Mouse (Mus musculus) testis, adult 2 months (tissue): ENCODE data around the gene Mpzl3.

Experiments used
- CTCF ChIP-seq: fragments of 200-500 bp; IDR thresholded peaks from 2 replicates; pipeline ENCODE4 v1.5.1; 2012; ENCODE audit warnings: low read depth, mild to moderate bottlenecking, inconsistent platforms, low read length, moderate library complexity; ENCODE audit not compliant: control insufficient read depth, insufficient read depth, insufficient replicate concordance
- POLR2A ChIP-seq: fragments of 200-500 bp; IDR thresholded peaks from 2 replicates; pipeline ENCODE4 v1.6.1; 2012; ENCODE audit warnings: low read depth, mild to moderate bottlenecking, inconsistent platforms, low read length, moderate library complexity; ENCODE audit not compliant: control insufficient read depth

GRCm38 (mm10) chr9:45048511-45048910 is 6.5 kb upstream of the Mpzl3 start:
- TF ChIP-seq POLR2A, result no peak
- peak; percentile 33; the same call in 1 of the 2 replicates for TF ChIP-seq CTCF
